Mouse (Mus musculus) G1E (cell line): ENCODE data around the gene Cers2. TPM values are rescaled to one million over a fixed set of nuclear protein-coding genes. Genes with fewer than 3 reads are reported as not detected.

Experiments
- ATAC-seq: 2 replicates; pipeline ENCODE4 v1.8.0; 2016; ENCODE audit warnings: mild to moderate bottlenecking; ENCODE audit not compliant: insufficient number of reproducible peaks, poor library complexity, low FRiP score, severe bottlenecking; ENCODE audit errors: extremely low read depth
- DNase-seq: peaks from one replicate; pipeline ENCODE4 v3.0.0; 2012; ENCODE audit warnings: low spot score
- H3K27me3 ChIP-seq: 2 replicates; pipeline ENCODE4 v1.6.1; 2012; ENCODE audit warnings: mild to moderate bottlenecking, low read length, inconsistent platforms; ENCODE audit not compliant: insufficient read depth
- H3K36me3 ChIP-seq: replicated peaks from 2 replicates; pipeline ENCODE3; 2012; ENCODE audit warnings: mild to moderate bottlenecking, inconsistent platforms
- H3K4me1 ChIP-seq: 2 replicates; pipeline ENCODE4 v1.6.1; 2012; ENCODE audit warnings: low read depth, low read length, inconsistent platforms, mixed read lengths; ENCODE audit not compliant: insufficient read depth
- H3K4me3 ChIP-seq: 2 replicates; pipeline ENCODE4 v1.5.1; 2012; ENCODE audit warnings: low read depth, mild to moderate bottlenecking, inconsistent platforms, low read length, moderate library complexity, mixed read lengths
- H3K9me3 ChIP-seq: replicated peaks from 2 replicates; pipeline ENCODE4 v1.6.1; 2012; ENCODE audit warnings: inconsistent platforms
- CTCF ChIP-seq: IDR thresholded peaks from 2 replicates; pipeline ENCODE4 v1.5.1; 2012; ENCODE audit warnings: low read depth, low read length, inconsistent platforms, mixed read lengths
- GATA1 ChIP-seq: IDR thresholded peaks from 2 replicates; pipeline ENCODE4 v1.6.1; 2012; ENCODE audit warnings: borderline replicate concordance, low read length, inconsistent platforms, mixed read lengths
- GATA2 ChIP-seq: IDR thresholded peaks from 2 replicates; pipeline ENCODE4 v1.6.1; 2012; ENCODE audit warnings: low read depth, low read length, inconsistent platforms, borderline replicate concordance
- POLR2AphosphoS5 ChIP-seq: IDR thresholded peaks from 2 replicates; pipeline ENCODE4 v1.6.1; 2012; ENCODE audit warnings: low read depth, low read length, inconsistent platforms; ENCODE audit not compliant: insufficient replicate concordance
- TAL1 ChIP-seq: conservative IDR thresholded peaks from 2 replicates; pipeline ENCODE4 v1.6.1; 2012; ENCODE audit warnings: low read depth, low read length, inconsistent platforms, mixed read lengths
- polyA plus RNA-seq: library from polyadenylated mRNA; stranded (reverse); fragments of >175 nt; gene quantifications from 2 replicates; pipeline ENCODE4 v1.2.3, GENCODE M21; 2012
- total RNA-seq, 2 experiments: library from RNA; stranded (forward) in 1 of 2; stranded (reverse) in 1 of 2; fragments of 200-1000 nt in 1 of 2; fragments of >200 nt in 1 of 2; fragmentation: Nextera tagmentation in 1 of 2; gene quantifications; 2 replicates each; pipeline ENCODE4 v1.2.3; 2014 to 2017

Gene Cers2
- total and polyA plus RNA-seq, 3 experiments = 197 to 654 (median 285) TPM

DNA sequence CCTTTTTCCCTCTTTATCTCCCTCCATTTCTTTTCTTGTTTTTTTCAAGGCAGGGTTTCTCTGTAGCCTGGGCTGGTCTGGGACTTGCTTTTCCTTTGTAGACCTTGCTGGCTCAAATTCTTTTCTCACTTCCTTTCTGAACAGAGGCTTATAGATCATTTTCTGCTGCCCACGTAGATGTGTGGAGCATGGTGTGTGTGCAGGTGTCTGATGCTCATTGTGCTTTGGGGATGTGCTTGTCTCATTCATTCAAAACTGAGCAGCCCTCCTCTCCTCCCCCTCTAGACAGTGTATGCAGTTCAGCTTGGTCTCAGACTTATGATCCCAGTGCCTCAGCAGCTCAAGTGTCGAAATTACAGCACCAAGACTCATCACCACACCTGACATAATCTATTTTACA lies 4.5 kb downstream of the Cers2 start:
- no peak for DNase-seq
- TF ChIP-seq GATA1 = no peak
- TF ChIP-seq TAL1 = no peak
- no peak for TF ChIP-seq POLR2AphosphoS5
- no peak for TF ChIP-seq CTCF
- TF ChIP-seq GATA2 = no peak
- H3K36me3 ChIP-seq = peaks cover 75% of the 10 kb centered on the region
- no peaks in the 10 kb centered on the region for H3K27me3 ChIP-seq
- H3K9me3 ChIP-seq = no peaks in the 10 kb centered on the region
- no peak for ATAC-seq
- peaks cover 79% of the 10 kb centered on the region for H3K4me1 ChIP-seq
- peak overlapping the region; percentile 68; the same call in 1 of the 2 replicates for H3K4me3 ChIP-seq

DNA sequence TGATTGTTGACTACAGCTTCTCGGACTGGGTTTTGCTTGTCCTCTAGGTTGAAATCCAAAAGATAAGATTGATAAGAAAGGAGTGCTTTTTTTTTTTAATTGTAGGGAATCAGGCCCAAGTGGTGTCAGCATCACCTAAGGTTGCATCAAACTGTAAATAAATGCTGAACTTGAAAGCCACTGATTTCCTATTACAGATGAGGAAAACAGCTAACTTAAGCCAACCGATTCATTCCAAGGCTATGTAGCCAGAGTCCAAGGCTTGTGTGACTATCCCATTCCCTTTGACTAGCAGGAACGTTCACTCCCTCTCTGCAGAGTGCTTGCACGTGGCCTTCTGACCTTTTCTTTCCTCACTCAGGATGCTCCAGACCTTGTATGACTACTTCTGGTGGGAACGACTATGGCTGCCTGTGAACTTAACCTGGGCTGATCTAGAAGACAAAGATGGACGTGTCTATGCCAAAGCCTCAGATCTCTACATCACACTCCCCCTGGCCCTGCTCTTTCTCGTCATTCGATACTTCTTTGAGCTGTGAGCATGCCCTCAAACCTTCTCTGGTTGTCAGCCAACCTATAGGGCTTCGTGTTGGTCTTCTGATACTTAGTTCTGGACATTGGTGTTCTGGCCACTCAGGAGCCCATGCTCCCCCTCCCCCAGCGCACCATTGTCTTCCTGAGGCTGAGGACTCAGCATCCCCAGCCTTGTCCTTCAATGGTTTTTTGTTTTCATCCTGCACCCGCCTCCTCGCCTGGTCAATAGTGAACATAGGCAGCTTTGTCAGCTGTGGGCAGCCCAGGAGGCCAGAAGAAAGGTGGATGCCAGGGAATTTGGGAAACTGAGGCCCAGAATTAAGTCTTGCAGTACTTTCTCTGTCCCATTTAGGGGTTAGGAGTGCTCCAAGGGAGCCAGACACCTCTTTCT lies 5.4 kb downstream of the Cers2 start:
- no peak for DNase-seq
- no peaks in the 10 kb centered on the region for H3K9me3 ChIP-seq
- ATAC-seq = no peak
- TF ChIP-seq POLR2AphosphoS5 (0 out of 2 replicates have a peak, but pooled peaks have one; percentile 74), GATA1 (no peak)
- no peak overlapping the region; the same call in 1 of the 2 replicates for H3K4me3 ChIP-seq
- H3K36me3 ChIP-seq = peaks cover 83% of the 10 kb centered on the region
- no peaks in the 10 kb centered on the region for H3K27me3 ChIP-seq
- H3K4me1 ChIP-seq = peaks cover 80% of the 10 kb centered on the region

DNA sequence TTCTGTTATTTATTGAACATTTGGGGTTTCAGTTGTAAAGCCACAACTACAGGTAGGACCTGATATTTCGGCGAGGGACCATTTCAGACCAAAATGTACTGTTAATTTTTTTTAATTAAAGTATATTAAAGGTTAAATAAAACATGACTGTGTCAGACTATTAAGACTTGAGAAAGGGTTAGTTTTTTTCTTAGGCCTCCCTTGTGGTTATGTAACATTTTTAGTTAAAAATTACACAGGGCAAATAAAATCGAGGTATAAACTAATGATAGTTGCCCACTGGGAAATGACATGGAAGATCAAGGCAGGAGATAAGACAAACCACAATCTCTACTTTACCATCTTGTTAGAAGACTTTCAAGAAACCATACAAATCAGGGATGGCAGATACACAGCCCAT lies 8.8 kb downstream of the Cers2 start:
- TF ChIP-seq TAL1 (no peak), GATA2 (no peak), POLR2AphosphoS5 (no peak), CTCF (no peak), GATA1 (no peak)
- peaks cover 86% of the 10 kb centered on the region for H3K4me1 ChIP-seq
- ATAC-seq = 0 out of 2 replicates have a peak, but pooled peaks have one; percentile 17
- H3K9me3 ChIP-seq = no peaks in the 10 kb centered on the region
- DNase-seq = no peak
- no peak overlapping the region for H3K4me3 ChIP-seq
- no peaks in the 10 kb centered on the region for H3K27me3 ChIP-seq
- H3K36me3 ChIP-seq = peaks cover 99% of the 10 kb centered on the region

DNA sequence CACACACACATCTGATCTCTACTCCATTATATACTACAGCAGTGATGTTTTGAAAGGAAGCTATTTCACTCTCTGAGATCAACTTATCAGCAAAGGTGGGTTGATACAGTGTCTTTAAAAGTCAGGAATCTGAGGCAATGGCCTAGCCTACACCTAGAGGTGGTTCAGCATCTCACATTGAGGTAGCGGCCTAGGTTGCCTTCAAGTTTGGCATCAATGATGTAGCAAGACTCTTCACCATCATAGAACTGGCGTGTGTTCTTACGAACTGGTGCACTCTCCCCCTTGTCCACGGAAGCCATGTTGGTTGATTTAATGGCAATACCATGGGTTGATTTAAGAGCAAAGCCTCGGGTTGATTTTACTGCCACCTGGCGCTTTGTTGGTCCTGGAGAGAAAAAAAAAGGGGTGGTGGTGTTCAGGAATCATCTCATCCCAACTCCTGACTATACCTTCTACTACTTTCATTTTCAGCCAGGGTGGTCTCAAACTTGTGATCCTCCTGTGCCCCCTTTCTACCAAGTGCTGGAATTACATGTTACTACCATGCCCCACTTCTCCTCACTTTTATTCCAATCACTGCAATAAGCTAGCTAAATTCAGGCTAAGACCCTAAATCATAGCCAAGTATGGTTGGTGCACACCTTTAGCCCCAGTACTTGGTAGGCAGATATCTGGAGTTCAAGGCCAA lies 10.0 kb downstream of the Cers2 start:
- H3K36me3 ChIP-seq = peaks cover 99% of the 10 kb centered on the region
- TF ChIP-seq CTCF = no peak
- TF ChIP-seq TAL1 = no peak
- TF ChIP-seq POLR2AphosphoS5 = peak; percentile 71; the same call in 1 of the 2 replicates
- TF ChIP-seq GATA1 = no peak
- no peak for TF ChIP-seq GATA2
- no peaks in the 10 kb centered on the region for H3K9me3 ChIP-seq
- DNase-seq (no peak), ATAC-seq (no peak)
- peaks cover 84% of the 10 kb centered on the region for H3K4me1 ChIP-seq
- no peak overlapping the region for H3K4me3 ChIP-seq
- H3K27me3 ChIP-seq = no peaks in the 10 kb centered on the region

DNA sequence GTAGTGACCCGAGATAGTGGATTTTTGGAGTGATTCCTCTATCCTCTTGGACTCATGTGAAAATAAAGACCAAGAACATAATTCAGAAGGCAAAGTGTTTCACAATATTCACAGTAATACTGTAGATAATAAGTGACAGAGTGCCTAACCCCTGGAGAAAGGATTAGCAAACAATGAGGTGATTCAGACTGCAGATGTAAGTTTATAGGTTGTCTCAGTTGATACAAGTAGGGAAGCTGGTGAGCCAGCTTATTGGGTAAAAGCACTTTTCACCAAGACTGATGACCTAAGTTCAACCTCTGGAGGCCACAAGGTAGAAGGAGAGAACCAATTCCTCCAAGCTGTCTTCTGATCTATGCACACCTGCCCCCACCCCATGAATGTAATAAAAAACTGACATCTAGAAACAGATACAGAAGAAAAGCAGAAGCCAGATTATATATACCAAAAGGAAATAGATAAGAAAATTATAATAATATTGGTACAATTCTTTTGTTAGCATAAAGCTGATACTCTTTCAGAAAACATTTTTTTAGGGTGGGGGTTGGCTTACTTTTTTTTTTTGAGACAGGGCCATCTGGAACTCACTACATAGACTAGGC lies 14.3 kb downstream of the Cers2 start:
- DNase-seq = no peak

DNA sequence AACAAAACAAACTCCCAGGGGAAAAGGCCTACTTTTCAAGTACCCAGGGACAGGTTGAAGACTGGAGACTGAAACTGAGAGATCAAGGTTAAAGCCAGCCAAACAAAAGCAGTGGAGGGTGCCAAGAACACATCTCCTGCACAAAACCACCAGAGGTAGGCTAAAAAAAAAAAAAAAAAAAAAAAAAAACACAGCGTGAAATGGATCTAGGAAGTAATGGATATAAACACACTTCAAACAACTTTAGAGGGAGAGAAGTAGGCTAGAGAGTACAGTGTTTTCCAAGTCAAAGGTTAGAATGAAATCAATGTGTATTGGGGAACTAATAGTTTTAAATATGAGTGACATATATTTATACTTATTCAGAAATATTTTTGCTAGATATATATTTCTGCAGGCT lies 16.9 kb downstream of the Cers2 start:
- H3K27me3 ChIP-seq = no peaks in the 10 kb centered on the region
- peaks cover 92% of the 10 kb centered on the region for H3K36me3 ChIP-seq
- H3K4me1 ChIP-seq = peaks cover 41% of the 10 kb centered on the region
- ATAC-seq (no peak), DNase-seq (no peak)
- TF ChIP-seq TAL1 (no peak), CTCF (no peak), POLR2AphosphoS5 (no peak), GATA1 (no peak), GATA2 (no peak)
- no peaks in the 10 kb centered on the region for H3K9me3 ChIP-seq
- no peak overlapping the region for H3K4me3 ChIP-seq

More for the DNA sequence above, 14.3 kb downstream of the Cers2 start:
- Histone ChIP-seq H3K27me3 (no peaks in the 10 kb centered on the region), H3K4me1 (peaks cover 58% of the 10 kb centered on the region), H3K36me3 (peaks cover 94% of the 10 kb centered on the region), H3K4me3 (no peak overlapping the region), H3K9me3 (no peaks in the 10 kb centered on the region)
- TF ChIP-seq POLR2AphosphoS5 = no peak
- TF ChIP-seq GATA1 = no peak
- no peak for TF ChIP-seq TAL1
- ATAC-seq = peak; percentile 31; the same call in 1 of the 2 replicates
